Comparison of ENCODE assay signal across 9 mouse cellular contexts in the genomic region with DNA sequence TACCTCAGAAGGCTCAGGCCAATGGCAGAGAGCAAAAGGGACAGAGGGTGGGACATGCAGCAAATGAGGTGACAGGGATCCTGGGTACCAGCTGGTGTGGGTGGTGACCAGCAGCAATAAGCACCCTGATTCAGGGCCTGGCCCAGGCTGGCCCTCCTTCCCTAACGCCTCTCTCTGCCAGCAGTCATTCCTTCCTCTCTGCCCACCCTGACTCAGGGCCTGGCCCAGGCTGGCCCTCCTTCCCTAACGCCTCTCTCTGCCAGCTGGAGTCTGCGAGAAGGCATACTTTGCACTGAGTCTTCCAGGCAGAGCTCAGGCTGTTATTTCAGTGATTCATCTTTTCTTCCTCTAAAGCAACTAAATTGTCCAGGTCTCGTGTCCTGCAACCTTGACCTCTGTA. TPM values are rescaled to one million over a fixed set of nuclear protein-coding genes. Genes with fewer than 3 reads are reported as not detected.
DNase-seq lines count a peak whose midpoint lies in the region; ATAC-seq lines count a peak whose summit lies in the region.
"Had no signal": no experiment of that assay in that cellular context is flagged by ENCODE, and none has a peak within 500 bp of the region (broad histone marks: within the 10 kb centered on the region; RNA-seq: fewer than 3 reads in every experiment).

No protein-coding gene starts in this region.

- no peak overlapping the region for H3K9ac ChIP-seq in lung, embryonic 15.5 days
- H3K9ac ChIP-seq: liver, embryonic 15.5 days had no signal

- no peaks in the 10 kb centered on the region; the same call in 1 of the 2 replicates for H3K36me3 ChIP-seq in heart, embryonic 10.5 days
- no peaks in the 10 kb centered on the region for H3K36me3 ChIP-seq in lung, embryonic 15.5 days
- H3K36me3 ChIP-seq: liver, embryonic 15.5 days had no signal

- H3K9me3 ChIP-seq in heart, embryonic 10.5 days = no peaks in the 10 kb centered on the region
- no peaks in the 10 kb centered on the region for H3K9me3 ChIP-seq in lung, embryonic 15.5 days
- H3K9me3 ChIP-seq: liver, embryonic 15.5 days had no signal

- no peak overlapping the region for H3K4me3 ChIP-seq in heart, embryonic 10.5 days
- H3K4me3 ChIP-seq in lung, embryonic 15.5 days = no peak overlapping the region
- H3K4me3 ChIP-seq: liver, embryonic 15.5 days had no signal

- ATAC-seq in lung, embryonic 15.5 days (ENCODE audit: borderline replicate concordance, extremely low read depth, low FRiP score, low TSS enrichment) = peak; percentile 81

- peak; percentile 46 for DNase-seq in right cerebral cortex, adult 18-20 months
- no peak for DNase-seq in right cerebral cortex, postnatal 25 days
- peak; percentile 76 for DNase-seq in cerebellum, adult 9-10 months
- no peak for DNase-seq in heart, embryonic 10.5 days (ENCODE audit: low spot score)
- no peak for DNase-seq in embryo, embryonic 10 days (ENCODE audit: low spot score)
- no peak for DNase-seq in urinary bladder, postnatal 36 days (ENCODE audit: low spot score in 2 of 2)
- no peak for DNase-seq in embryo, embryonic 10.5 days (ENCODE audit: low spot score)

- H3K4me2 ChIP-seq in lung, embryonic 15.5 days = no peak overlapping the region
- H3K4me2 ChIP-seq: liver, embryonic 15.5 days had no signal

- H3K27ac ChIP-seq in heart, embryonic 10.5 days = peak overlapping the region; percentile 32
- peak overlapping the region; percentile 81 for H3K27ac ChIP-seq in lung, embryonic 15.5 days
- H3K27ac ChIP-seq: liver, embryonic 15.5 days had no signal

- no peaks in the 10 kb centered on the region for H3K27me3 ChIP-seq in heart, embryonic 10.5 days (ENCODE audit: insufficient read depth, poor library complexity, severe bottlenecking)
- no peaks in the 10 kb centered on the region for H3K27me3 ChIP-seq in lung, embryonic 15.5 days
- H3K27me3 ChIP-seq: liver, embryonic 15.5 days had no signal

- WGBS in heart, embryonic 10.5 days = 50% methylated on average over 4 of the region's 4 CpGs
- 28% methylated on average over 4 of the region's 4 CpGs for WGBS in lung, embryonic 15.5 days

- H3K4me1 ChIP-seq in heart, embryonic 10.5 days = peaks cover 52% of the 10 kb centered on the region
- peaks cover 33% of the 10 kb centered on the region for H3K4me1 ChIP-seq in lung, embryonic 15.5 days
- H3K4me1 ChIP-seq: liver, embryonic 15.5 days had no signal

RNA-seq across cellular contexts. Expression of gene Efr3b, which starts 31.5 kb away (rescaled TPM):
- 9.9 and 16.0 TPM in 2 replicates for polyA plus RNA-seq in heart, embryonic 10.5 days (2016; fragmentation: Nextera tagmentation; extraction: Ambion mirVana)
- polyA plus RNA-seq in lung, embryonic 15.5 days (2015; fragmentation: Nextera tagmentation; extraction: Ambion mirVana) = 4.0 and 4.2 TPM in 2 replicates

RNA-seq across cellular contexts. Expression of gene Pomc, which starts 52.4 kb away (rescaled TPM):
- polyA plus RNA-seq in heart, embryonic 10.5 days (2016; fragmentation: Nextera tagmentation; extraction: Ambion mirVana) = 3.1 and 4.0 TPM in 2 replicates
- polyA plus RNA-seq in lung, embryonic 15.5 days (2015; fragmentation: Nextera tagmentation; extraction: Ambion mirVana) = 3.1 and 3.2 TPM in 2 replicates

Comparison
In these comparisons a context has a peak if more than half of its experiments do, and no peak if none do; other contexts are left out.
1. DNase-seq: peak in right cerebral cortex, adult 18-20 months (single experiment) and cerebellum, adult 9-10 months (single experiment); none in right cerebral cortex, postnatal 25 days (single experiment), heart, embryonic 10.5 days (single experiment), embryo, embryonic 10 days (single experiment), urinary bladder, postnatal 36 days (0 of 2) and embryo, embryonic 10.5 days (single experiment).